Comparison of ENCODE assay signal across 10 mouse cellular contexts in the genomic region with DNA sequence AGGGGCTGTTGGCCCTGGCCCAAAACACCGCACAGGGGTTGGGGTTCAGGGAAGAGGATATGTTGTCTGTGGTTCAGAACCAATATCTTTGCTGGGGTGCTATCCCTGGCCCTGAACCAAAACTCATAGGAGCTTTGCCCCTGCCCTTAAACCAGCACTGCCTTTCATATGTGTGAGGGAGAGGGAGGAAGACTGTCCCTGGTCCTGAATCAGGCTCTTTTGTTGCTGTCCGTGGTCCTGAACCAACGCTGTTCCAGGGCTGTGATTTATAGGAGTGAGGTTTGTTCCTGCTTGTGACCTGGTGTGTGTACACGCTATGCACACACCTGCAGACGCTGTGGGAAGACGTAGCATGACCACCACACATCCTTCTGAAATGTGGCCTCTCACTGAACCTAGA.
DNase-seq lines count a peak whose midpoint lies in the region; ATAC-seq and TF ChIP-seq lines count a peak whose summit lies in the region.
"Had no signal": no experiment of that assay in that cellular context is flagged by ENCODE, and none has a peak within 500 bp of the region (broad histone marks: within the 10 kb centered on the region; RNA-seq: fewer than 3 reads in every experiment).

No protein-coding gene starts in this region.

- WGBS in hindbrain, embryonic 10.5 days = 34% methylated on average over 6 of the region's 6 CpGs
- 39% methylated on average over 6 of the region's 6 CpGs for WGBS in hindbrain, embryonic 12.5 days
- WGBS in heart, embryonic 10.5 days = 30% methylated on average over 6 of the region's 6 CpGs

- H3K79me2 ChIP-seq in myocyte (ENCODE audit: control insufficient read depth, insufficient read depth) = no peaks in the 10 kb centered on the region

- DNase-seq in hindbrain, embryonic 10.5 days (ENCODE audit: low spot score) = peak; percentile 71
- DNase-seq in adrenal gland, postnatal 25 days = peak; percentile 45
- DNase-seq in heart, embryonic 10.5 days (ENCODE audit: low spot score) = peak; percentile 81
- DNase-seq in kidney, postnatal 14 days = peak; percentile 70
- DNase-seq in frontal cortex, postnatal 25 days (ENCODE audit: low spot score in 2 of 2) = no peak
- DNase-seq in right cerebral cortex, postnatal 25 days = no peak

- H3K9me3 ChIP-seq in hindbrain, embryonic 10.5 days = no peaks in the 10 kb centered on the region
- H3K9me3 ChIP-seq in hindbrain, embryonic 12.5 days (replicated peaks) = no peaks in the 10 kb centered on the region
- no peaks in the 10 kb centered on the region for H3K9me3 ChIP-seq in heart, embryonic 10.5 days
- H3K9me3 ChIP-seq: heart, embryonic 13.5 days had no signal

- no peaks in the 10 kb centered on the region for H3K36me3 ChIP-seq in hindbrain, embryonic 10.5 days
- no peaks in the 10 kb centered on the region for H3K36me3 ChIP-seq in hindbrain, embryonic 12.5 days
- H3K36me3 ChIP-seq in heart, embryonic 10.5 days = no peaks in the 10 kb centered on the region
- no peaks in the 10 kb centered on the region for H3K36me3 ChIP-seq in myocyte (ENCODE audit: control insufficient read depth, insufficient read depth)
- H3K36me3 ChIP-seq: heart, embryonic 13.5 days had no signal

- no peak overlapping the region for H3ac ChIP-seq in myocyte (ENCODE audit: control insufficient read depth, insufficient read length)

- no peak for TF ChIP-seq POLR2A in myocyte (IDR thresholded peaks at IDR 0.05; ENCODE audit: insufficient read length, low read depth)

- H3K4me3 ChIP-seq in hindbrain, embryonic 10.5 days = no peak overlapping the region
- H3K4me3 ChIP-seq in hindbrain, embryonic 12.5 days = no peak overlapping the region
- no peak overlapping the region for H3K4me3 ChIP-seq in heart, embryonic 10.5 days
- no peak overlapping the region for H3K4me3 ChIP-seq in myocyte
- H3K4me3 ChIP-seq: heart, embryonic 13.5 days had no signal

- no peak overlapping the region for H3K4me2 ChIP-seq in hindbrain, embryonic 12.5 days (replicated peaks)
- H3K4me2 ChIP-seq in myocyte (ENCODE audit: low read depth) = no peak overlapping the region
- H3K4me2 ChIP-seq: heart, embryonic 13.5 days had no signal

- no peak overlapping the region for H3K9ac ChIP-seq in hindbrain, embryonic 12.5 days
- H3K9ac ChIP-seq: heart, embryonic 13.5 days had no signal

- ATAC-seq in hindbrain, embryonic 12.5 days (ENCODE audit: low FRiP score) = no peak

- no peak overlapping the region for H3K27ac ChIP-seq in hindbrain, embryonic 10.5 days
- H3K27ac ChIP-seq in hindbrain, embryonic 12.5 days = no peak overlapping the region
- no peak overlapping the region for H3K27ac ChIP-seq in heart, embryonic 10.5 days
- H3K27ac ChIP-seq: heart, embryonic 13.5 days had no signal

- H3K27me3 ChIP-seq in hindbrain, embryonic 10.5 days (ENCODE audit: insufficient read depth, poor library complexity, severe bottlenecking) = 0 out of 2 replicates have a peak, but pooled peaks cover 2% of the 10 kb centered on the region
- peaks cover 3% of the 10 kb centered on the region; the same call in 1 of the 2 replicates for H3K27me3 ChIP-seq in hindbrain, embryonic 12.5 days
- H3K27me3 ChIP-seq in heart, embryonic 10.5 days (ENCODE audit: insufficient read depth, poor library complexity, severe bottlenecking) = peaks cover 19% of the 10 kb centered on the region; the same call in 1 of the 2 replicates
- H3K27me3 ChIP-seq in myocyte (ENCODE audit: control insufficient read depth, insufficient read depth, insufficient read length) = no peaks in the 10 kb centered on the region
- H3K27me3 ChIP-seq: CH12.LX had no signal

- no peaks in the 10 kb centered on the region for H3K4me1 ChIP-seq in hindbrain, embryonic 10.5 days (replicated peaks)
- H3K4me1 ChIP-seq in hindbrain, embryonic 12.5 days = no peaks in the 10 kb centered on the region
- H3K4me1 ChIP-seq in heart, embryonic 10.5 days = no peaks in the 10 kb centered on the region
- H3K4me1 ChIP-seq: heart, embryonic 13.5 days had no signal

TF ChIP-seq in myocyte, 11 proteins besides CTCF, POLR2A, EP300 and RAD21:
- TF ChIP-seq MAX (IDR thresholded peaks at IDR 0.05; ENCODE audit: low read depth) (no peak), TCF3 (IDR thresholded peaks at IDR 0.05; ENCODE audit: insufficient read length, low read depth) (no peak), E2F4 (IDR thresholded peaks at IDR 0.05; ENCODE audit: insufficient read depth) (no peak), REST (IDR thresholded peaks at IDR 0.05; ENCODE audit: insufficient read depth, insufficient read length) (peak; percentile 93), SRF (IDR thresholded peaks at IDR 0.05; ENCODE audit: control insufficient read depth, insufficient read length, low read depth) (no peak)

Comparison
In these comparisons a context has a peak if more than half of its experiments do, and no peak if none do; other contexts are left out.
1. DNase-seq: peak in hindbrain, embryonic 10.5 days (single experiment), adrenal gland, postnatal 25 days (single experiment), heart, embryonic 10.5 days (single experiment) and kidney, postnatal 14 days (single experiment); none in frontal cortex, postnatal 25 days (0 of 2) and right cerebral cortex, postnatal 25 days (single experiment).